Mouse (Mus musculus): ENCODE measurements at regions not wholly inside any gene's neighbourhood (a gene's known extent, or its start where the extent isn't known, plus 50 kb on each side); places are given as distances from the start of the nearest gene placed in this dataset.

DNA sequence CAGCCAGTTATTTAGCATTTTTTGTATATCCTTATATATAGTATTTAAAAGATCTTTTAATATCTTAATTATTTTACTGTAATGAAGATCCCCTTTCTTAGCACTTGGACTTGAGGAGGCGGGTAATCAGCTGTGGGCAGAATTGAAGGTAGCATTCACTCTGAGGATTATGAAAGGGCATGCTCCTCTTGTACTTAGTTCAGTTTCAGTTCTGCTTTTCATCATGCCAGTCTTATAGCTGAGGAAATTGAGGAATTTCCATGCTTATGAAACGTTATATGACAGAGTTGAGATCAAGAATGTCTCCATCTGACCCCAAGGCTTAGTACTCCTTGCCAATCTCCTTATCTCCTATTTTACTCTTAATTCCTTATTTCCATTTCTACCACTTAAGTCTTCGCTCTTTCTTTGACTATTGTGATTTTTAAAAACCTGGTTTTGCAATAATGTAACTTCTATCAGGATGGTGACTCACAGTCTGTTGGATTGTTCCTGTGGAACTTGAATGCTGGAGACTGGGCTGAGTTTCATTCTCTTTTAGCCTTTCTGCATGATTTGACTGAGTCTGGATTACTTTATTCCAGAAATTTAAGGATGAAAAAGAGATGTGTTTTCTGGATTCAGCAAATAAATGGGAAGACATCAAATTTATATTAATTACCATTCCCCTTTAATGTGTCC lies 133.6 kb downstream of the Papss1 start:
- no peak for DNase-seq (ENCODE audit: low read depth, low spot score)

DNA sequence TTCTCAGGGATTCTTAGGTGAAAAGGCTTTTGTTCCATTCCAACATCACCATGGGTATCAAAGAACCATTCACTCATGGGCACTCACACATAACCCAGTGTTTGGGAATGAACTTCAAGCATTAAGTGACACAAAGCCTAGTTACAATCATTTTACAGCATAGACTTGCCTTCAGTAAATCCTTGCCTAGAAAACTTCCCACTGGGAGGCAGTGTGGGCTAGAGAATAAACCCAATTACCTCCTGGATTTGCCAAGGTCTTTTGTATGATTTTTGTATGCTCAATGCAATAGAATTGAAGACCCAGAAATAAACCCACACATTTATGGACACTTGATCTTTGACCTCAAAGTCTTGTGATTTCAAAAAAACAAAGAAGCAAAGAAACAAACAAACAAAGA lies 138.6 kb downstream of the Papss1 start:
- DNase-seq (ENCODE audit: low read depth, low spot score): no peak

DNA sequence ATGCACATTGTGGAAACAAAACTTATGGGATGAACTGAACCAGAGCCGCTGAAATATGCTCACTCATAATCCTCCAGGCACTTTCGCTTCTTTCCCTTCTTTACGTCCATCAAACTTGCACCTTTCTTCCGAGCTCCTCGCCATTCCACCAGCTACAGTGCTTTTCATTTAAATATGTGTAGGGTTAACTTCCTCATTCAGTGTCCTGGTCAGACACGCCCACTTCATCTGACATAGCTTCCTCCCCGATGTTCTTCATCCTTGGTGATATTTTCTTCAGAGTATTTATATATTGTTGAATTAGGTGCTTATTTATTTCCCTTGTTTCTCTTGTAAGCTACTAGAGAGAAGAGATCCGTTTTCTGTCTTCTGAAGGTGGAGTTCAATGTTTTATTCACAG lies 149.0 kb downstream of the Papss1 start:
- DNase-seq (ENCODE audit: low read depth, low spot score): no peak

DNA sequence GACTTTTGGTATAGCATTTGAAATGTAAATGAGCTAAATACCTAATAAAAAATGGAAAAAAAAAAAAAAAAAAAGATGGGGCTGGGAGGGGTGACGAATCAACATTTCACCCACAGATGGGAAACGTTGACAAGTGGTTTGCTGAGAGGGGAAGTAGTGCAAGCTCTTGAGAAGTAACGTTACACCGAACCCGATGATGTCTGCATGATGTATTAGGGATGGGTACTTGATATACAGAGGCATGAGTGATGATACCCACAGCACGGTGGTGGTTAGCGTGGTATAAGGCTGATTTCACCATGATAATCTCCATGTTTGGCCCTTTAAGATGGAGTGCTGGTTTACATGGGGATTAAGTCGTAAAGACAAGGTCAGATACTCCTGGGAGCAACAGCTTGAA lies 154.2 kb downstream of the Papss1 start:
- no peak for DNase-seq (ENCODE audit: low read depth, low spot score)

DNA sequence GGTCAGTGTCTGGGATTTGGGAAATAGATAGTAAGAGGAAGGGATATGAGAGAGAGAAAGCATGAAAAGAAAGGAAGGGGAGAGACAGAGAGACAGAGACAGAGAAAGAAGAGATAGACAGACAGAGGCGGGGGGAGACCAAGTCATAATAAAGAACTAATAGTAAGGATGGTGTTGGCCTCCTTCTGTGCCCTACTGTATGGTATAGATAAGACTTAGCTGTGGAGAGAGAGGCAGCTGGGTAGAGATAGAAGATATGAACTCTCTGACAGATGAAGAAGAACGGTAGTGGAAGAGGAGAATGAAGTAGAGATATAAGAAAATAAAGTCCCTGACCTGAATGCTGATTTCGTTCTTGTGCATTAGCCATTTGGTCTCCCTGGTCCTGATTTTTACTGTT lies 164.1 kb downstream of the Papss1 start:
- DNase-seq (ENCODE audit: low read depth, low spot score): no peak

DNA sequence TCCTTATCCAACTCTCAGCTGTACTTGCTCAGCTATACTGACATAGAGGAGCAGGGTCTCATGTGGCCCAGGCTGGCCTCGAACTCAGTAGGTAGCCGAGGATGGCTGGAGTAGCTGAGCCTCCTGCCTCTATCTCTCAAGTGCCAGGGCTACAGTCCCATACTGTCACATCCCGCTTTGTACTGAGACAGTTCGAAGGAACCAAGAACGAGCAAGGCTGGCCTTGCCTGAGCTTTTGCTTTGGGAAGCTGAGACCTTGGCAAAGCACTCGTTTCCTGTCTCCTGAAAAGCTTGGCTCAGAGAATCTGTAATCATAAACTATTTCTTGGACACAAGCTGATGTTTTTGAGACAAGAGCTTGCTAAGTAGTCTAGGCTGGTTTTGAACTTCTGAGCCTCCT lies 169.7 kb downstream of the Papss1 start:
- no peak for DNase-seq (ENCODE audit: low read depth, low spot score)

DNA sequence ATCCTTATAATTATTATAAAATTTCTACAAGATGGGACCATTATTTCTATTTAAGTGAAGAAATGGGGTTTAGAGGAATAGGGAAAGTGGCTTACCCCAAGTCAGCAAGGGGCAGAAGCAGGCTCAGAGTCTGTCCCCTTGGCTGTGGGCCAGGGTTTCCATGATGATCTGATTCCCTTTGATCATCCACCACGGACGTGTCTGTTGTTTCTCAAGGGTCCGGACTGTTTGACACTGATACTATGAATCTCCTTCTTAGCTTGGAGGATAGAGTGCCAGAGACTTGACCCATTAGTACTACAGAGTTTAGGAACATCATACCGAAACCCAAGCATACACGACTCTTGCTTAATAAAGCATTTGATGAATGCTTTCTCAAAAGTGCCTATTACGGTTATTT lies 172.9 kb downstream of the Papss1 start:
- no peak for DNase-seq (ENCODE audit: low read depth, low spot score)

DNA sequence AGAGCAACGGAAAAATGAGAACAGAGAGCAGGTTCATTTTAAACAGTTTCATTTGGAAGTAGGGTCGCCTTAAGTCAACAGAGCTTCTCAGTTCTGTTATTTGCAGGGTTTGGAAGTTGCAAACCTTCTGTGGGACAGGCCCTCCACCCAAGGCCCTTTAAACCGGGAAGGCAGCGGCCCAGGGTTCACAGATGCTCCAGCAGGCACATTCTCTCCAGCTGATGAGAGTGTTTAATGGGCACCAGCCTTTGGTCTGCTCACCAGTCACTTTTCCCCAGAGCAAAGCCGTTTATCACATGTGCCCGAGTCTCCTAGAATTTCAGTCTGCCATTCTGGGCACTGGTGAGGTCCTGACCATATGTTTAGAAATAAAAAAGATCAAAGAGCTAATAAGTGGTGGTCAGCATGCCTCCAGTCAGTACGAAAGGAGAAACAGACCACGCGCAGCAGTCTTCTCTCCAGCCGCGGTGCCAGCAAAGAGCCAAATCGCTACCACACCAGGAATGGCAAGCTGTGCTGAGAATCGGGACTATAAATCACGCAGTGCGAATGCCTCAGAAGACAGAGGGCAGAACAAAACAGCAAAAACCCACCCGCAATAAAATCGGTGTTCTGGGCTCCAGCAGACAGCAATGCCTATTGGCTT lies 173.5 kb downstream of the Papss1 start:
- DNase-seq (ENCODE audit: low read depth, low spot score): no peak

DNA sequence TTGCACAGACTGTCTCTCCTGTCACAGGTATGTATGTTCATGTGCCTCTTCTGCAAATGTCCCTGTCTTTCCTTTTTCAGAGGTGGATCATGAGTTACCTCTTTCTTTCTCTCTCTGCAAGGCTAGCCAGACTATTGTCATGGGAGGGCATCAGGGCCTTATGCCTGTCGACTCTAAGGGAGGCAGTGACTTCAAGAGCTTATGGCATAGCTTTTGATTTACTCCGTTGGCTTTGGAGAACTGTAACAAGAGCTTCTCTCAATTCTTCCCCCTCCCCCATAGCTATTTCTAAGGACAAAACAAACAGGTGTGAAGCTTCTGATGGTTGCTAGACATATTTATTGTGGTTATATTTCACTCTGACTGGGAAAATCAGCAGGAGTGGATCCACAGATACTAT lies 191.0 kb downstream of the Papss1 start:
- DNase-seq (ENCODE audit: low read depth, low spot score): no peak

DNA sequence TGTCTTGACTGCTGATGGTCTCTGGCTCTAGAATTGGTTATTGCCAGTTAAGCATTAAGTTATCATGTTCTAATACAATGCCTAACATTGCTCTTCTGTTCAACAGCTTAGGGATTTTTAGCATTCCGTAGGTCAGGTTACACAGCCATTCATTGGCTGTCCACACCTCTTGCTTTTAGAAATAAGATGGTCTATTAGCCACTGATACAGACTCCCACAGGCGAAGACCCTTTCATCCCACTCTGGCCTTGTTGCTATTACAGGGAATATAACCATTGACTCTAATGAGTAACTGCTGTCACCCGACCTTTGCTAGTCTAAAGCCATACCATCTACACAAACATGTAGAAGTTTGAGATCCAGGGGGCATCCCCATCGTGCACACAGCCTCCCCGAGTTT lies 191.6 kb downstream of the Papss1 start:
- no peak for DNase-seq (ENCODE audit: low read depth, low spot score)

DNA sequence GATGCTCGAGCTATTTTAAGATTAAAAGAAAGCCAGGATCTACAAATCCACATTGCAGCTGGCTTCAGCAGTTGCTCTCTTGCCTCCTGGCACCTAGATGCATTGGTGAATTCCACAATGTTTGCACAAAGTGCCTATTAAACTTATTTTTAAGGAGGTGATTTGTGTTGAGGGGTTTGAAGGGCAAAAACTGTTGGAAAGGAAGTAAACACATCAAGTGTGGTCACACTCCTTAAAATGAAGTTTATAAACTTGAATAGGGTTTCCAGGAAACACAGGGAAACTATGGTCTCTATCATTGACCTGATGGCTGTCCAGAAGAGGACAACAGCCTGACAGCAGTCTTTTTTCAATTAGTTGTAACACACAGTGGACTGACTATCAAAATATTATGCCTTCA lies 205.4 kb downstream of the Papss1 start:
- no peak for DNase-seq (ENCODE audit: low read depth, low spot score)

DNA sequence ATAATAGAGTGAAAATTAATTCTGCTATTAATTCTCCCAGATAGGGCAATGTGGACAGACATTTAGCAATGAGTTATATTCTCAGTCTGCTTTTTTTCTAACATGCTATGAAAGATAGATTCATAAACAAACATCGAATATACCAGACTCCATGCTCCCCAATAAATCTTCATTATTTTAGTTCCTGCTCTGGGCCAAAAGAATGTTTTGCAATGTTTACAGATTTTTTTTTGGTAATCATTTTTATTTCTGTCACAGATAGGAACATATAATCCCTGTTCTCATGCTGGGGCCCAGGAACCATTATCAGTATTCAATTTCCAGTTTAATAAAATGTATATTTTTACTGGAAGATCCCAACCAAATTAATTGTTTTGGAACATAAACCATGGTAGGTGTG lies 205.9 kb downstream of the Papss1 start:
- no peak for DNase-seq (ENCODE audit: low read depth, low spot score)

DNA sequence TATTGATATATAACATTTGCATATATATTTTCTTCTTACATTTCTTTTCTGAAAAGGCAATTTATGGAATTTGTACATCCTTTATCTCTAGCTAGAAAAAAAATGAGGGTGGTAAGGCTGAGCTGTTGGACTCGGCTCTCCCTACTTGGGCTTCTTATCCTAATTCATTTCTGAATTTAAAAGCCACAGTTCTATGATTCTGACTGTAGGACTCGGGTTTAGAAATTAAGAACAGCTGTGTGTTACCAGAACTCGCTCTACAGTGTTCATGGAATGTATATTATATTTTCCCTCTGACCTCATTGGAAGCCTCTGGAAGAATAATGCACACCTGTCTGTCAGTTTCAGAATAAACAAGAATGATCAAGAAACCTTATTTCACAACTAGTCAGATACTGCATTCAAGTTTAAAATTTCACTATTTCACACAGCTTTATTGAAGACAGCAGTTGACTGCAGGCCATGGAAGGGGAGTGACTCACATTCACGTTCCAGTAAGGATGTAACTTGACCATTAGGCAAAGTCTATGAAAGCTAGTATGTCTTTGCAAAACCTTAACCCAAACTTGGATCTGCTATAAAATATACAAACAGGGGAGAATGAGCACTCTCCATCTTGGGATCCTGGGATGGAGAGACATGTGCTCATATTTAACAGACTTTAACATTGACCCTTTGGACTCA lies 207.4 kb downstream of the Papss1 start:
- DNase-seq (ENCODE audit: low read depth, low spot score): no peak

DNA sequence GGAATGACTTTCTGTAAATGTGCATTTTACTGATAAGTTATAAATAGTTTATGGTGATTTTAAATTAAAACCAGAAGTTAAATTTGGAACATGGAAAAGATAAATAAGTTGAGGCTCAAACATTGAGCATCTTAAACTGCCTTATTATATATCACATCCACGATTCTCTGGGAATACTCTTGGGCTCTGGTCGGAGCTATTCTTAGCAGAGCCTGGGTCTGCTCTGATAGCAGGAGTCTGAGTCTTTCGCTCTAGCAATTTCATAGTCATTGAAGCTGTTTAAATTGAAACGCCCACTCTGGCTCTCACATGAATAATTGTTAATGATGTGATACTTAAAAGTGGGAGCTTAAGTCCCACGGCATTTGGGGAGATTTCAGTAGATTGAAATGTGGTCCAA lies 208.0 kb downstream of the Papss1 start:
- no peak for DNase-seq (ENCODE audit: low read depth, low spot score)

DNA sequence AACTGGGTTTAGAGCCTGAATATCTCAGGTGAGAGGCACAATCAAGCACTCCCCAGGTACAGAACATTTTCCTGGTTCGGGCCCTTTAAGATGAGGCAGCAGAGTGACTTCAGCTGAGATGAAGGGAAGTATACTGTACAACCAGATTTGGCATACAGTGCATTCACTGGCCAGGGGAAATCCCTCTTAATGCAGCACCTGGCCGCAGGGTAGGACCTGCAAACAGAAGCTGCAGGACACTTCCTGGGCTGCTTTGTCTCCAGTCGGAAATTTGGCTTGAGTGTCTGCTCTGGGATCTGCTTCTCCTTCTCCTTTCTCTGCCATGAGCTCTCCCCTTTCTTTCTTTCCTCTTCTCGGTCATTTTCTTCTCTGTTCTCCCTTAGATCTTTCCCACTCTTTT lies 210.9 kb downstream of the Papss1 start:
- no peak for DNase-seq (ENCODE audit: low read depth, low spot score)

DNA sequence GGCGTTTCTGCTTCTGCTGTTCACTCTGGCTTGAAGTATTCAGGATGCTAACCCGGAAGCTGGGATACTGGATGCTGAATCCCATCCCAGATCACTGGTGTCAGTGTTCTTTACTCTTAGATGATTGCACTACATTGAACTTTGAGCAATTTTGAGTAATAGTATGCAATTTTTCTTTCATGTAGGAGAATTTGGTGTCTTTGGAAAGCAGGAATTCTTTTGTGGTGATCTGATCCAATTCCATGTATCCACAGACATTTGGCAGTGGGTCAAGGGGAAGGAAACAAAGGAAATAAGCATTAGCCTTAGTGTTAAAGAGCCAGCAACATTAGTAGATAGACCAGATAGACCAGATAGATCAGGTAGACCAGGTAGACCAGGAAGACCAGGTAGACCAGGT lies 212.1 kb downstream of the Papss1 start:
- no peak for DNase-seq (ENCODE audit: low read depth, low spot score)

DNA sequence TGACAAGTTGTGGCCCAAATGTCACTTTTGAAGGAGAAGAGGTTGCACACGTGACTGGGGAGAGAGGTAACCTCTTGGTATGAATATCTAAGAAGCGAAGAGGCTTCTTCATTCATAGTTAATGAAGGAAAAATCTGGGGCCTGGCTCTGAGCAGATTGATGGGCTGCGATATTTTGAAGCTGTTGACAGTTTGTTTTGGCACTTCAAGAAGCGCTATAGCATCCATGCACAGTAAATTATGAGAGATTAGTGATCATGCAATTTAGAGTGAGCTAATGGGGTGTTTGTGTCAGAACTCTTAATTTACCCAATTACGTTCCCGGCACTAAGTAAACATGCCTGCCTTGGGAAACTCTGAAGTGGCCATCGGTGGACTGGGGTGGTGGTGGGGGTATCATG lies 215.2 kb downstream of the Papss1 start:
- DNase-seq (ENCODE audit: low read depth, low spot score): no peak

DNA sequence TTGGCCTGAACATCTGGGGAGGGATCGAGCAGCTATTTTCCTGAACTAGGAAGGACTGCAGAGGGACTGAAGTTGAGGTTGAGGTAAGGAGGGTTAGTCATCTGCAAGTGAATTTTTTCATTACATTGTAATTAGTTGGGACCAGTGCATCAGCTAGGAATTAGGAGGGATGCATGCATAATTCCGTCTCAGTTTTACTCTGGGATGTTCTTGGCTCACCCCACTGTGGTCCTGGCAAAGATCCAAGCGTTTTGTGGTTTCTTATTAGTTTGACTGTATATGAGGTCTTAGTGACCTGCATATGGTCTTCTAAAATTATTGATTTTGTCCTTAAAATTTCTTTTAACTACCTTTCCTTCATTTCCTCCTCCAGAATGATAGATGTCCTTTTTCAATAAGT lies 221.0 kb downstream of the Papss1 start:
- no peak for DNase-seq (ENCODE audit: low read depth, low spot score)

DNA sequence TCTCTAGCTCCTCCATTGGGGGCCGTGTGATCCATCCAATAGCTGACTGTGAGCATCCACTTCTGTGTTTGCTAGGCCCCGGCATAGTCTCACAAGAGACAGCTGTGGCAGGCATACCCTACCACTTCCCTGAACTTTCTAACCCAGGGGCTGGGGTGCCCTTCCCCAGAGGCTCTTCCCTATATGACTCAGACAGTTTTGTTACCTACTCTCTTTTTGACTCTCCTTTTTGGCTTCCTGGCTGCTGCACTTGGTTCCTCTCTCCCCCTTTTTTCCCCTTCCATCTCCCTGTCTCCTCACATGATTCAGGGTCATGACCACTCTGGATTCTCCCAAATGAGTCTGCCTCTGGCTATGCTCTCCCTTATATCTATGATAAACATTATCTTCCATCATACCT lies 223.8 kb downstream of the Papss1 start:
- no peak for DNase-seq (ENCODE audit: low read depth, low spot score)

DNA sequence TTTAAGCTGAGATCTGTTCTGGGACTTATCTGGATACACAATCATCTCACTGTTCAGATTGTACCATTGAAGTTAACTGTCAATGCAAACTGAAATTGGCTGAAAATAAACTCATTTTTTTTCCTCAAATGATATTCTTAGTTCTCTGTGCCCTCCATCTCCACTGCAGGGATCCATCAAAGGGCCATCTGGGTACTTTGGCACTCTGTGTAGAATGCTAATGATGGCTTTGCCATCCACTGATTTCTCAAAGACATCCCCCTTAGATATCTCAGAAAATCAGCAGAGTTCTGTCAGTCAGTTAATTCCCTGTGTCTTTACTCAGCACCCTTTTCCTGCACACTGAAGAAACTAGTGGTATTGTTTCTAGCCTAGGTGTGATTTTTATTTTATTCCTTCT lies 224.6 kb downstream of the Papss1 start:
- DNase-seq (ENCODE audit: low read depth, low spot score): no peak

DNA sequence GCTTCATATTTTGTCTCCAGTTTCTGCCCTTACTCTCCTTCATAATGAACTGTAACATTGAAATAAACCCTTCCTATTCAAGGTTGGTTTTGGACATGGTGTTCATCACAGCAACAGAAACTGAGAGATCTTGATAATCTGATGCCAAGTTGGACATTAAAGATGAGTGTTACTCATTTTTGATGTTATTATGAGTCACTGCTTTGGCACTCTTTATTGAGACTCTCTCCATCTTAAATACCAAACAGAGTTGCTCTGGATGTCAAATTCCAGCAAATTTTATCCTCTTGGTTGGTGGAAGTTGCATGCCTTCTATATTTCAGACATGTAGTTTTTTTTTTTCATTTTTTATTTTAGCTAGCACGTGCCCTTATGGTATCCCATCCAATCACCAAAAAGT lies 229.5 kb downstream of the Papss1 start:
- DNase-seq (ENCODE audit: low read depth, low spot score): no peak

DNA sequence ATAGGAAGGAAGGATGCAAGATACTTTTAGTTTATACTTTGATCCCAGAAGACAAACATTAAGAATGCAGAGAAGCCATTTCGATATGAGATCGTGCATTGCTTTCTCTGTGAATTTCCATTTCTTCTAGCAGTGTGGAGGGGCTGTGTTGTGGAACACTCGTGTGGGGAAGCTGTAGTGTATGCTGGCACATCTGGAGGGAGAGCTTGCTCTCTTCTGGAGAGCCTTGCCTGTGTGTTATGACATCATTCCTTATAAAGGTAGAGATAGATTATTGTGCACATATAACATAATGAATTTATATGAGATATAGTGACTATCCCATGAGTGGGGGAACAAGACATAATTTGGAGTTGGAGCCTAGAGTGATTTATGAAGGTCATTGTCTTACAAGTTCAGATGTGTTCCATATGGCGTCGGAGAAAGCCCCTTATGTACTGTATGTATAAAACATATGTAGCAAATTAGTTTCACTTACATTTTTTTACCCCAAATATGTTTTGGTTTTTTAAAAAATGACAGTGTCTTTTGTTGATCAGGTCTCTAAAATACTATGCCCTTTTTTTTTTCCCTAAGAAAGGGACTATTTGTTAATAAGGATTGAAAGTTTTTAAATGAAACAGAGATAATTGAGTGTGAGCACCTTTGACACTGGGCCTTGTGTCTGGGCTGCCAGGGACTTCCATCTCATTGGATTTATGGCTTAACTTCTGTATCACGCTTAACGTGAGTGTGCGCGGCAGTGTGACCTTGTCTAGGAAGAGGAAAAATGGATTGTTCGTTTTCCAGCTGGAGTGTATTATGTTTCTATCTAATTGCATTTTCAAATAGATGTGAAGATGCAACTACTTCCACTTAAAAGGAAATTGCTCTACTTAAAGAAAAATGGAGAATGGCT lies 230.8 kb downstream of the Papss1 start:
- no peak for DNase-seq (ENCODE audit: low read depth, low spot score)

Measured in skeletal muscle tissue, adult 2 months (tissue).